Mouse (Mus musculus): ENCODE results near the gene Slc22a6. TPM values are rescaled to one million over a fixed set of nuclear protein-coding genes. Genes with fewer than 3 reads are reported as not detected.

Slc22a6 gene
- total and polyA plus RNA-seq, 3 experiments: not detected

DNA sequence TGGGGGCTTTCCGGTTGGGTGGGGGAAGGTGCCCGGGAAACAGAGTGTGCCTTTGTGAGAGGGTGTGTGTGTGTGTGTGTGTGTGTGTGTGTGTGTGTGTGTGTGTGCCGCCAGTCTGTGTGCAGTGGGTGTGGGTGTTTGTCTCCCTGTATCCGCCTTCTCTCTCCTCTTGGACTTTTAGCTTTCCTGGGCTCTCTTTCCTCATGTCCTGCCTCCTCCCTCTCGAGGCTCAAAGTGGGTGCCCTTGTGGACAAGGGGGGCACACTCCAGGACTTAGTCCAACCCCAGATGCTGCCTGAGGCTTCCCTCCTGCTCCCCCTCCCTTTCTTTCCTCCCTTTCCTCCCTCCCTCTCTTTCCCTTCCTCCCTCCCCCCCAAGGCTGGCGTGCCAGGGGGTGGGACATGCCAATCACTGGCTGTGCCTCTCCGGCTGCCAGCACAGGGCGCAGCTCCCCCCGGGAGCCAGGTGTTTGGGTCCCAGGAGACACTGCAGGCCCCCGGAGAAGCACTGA lies 46.1 kb downstream of the Slc22a6 start:
- no peak for TF ChIP-seq TAL1 (IDR thresholded peaks at IDR 0.05; ENCODE audit: low read length)
- no peak for TF ChIP-seq E2F4 (IDR thresholded peaks at IDR 0.05; ENCODE audit: borderline replicate concordance, low read depth, low read length)
- no peak for TF ChIP-seq TBP (IDR thresholded peaks at IDR 0.05; ENCODE audit: low read depth, low read length)
- TF ChIP-seq ETS1 (IDR thresholded peaks at IDR 0.05; ENCODE audit: low read depth, low read length): no peak
- TF ChIP-seq MYB (IDR thresholded peaks at IDR 0.05; ENCODE audit: low read depth, low read length): no peak
- no peak for TF ChIP-seq SMC3 (IDR thresholded peaks at IDR 0.05; ENCODE audit: low read depth, low read length)
- TF ChIP-seq POLR2A (IDR thresholded peaks at IDR 0.05; ENCODE audit: control insufficient read depth in 1 of 2, insufficient read depth in 1 of 2, low read depth in 1 of 2, low read length in 2 of 2, poor library complexity in 1 of 2): no peak
- TF ChIP-seq MYC (IDR thresholded peaks at IDR 0.05; ENCODE audit: low read depth, low read length): no peak
- no peak for TF ChIP-seq CTCF (IDR thresholded peaks at IDR 0.05 in 2 of 3, conservative IDR thresholded peaks at IDR 0.05 in 1 of 3; ENCODE audit: control insufficient read depth in 1 of 3, insufficient read depth in 1 of 3, low read depth in 2 of 3, low read length in 3 of 3, poor library complexity in 1 of 3, severe bottlenecking in 1 of 3)
- TF ChIP-seq POLR2AphosphoS5 (IDR thresholded peaks at IDR 0.05; ENCODE audit: borderline replicate concordance, low read depth, low read length): no peak
- TF ChIP-seq MEF2A (IDR thresholded peaks at IDR 0.05; ENCODE audit: extremely low read depth, insufficient replicate concordance, low read depth, low read length, poor library complexity, severe bottlenecking): no peak
- no peak for TF ChIP-seq CHD1 (IDR thresholded peaks at IDR 0.05; ENCODE audit: low read depth, low read length)

DNA sequence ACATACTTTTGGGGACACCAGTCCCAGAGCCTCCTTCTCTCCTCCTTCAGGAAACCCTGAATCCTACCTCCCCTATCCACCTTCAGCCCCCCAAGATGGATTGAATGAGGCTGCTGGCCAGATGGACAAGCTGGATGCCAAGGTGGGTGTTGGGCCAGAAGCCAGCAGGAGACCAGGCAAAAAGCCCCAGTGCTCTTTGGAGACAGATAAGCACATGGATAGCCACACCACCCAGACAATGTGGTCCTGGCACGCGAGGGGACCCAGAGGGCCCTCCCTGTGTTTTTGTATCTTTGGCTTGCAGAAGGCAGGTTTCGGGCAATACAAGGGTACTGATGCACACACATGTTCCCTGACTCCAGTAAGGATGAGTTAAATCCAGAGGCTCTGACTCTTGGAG lies 47.0 kb downstream of the Slc22a6 start:
- H3K27me3 ChIP-seq (ENCODE audit: control insufficient read depth in 1 of 2, insufficient read depth in 2 of 2, low read length in 2 of 2): no peaks in the 10 kb centered on the region; a peak in 2 of 4 replicates
- no peaks in the 10 kb centered on the region for H3K36me3 ChIP-seq (ENCODE audit: control insufficient read depth in 1 of 2, insufficient read depth in 2 of 2, low read length in 2 of 2)
- no peak for DNase-seq (ENCODE audit: low read depth, low spot score)
- no peaks in the 10 kb centered on the region for H3K79me2 ChIP-seq (ENCODE audit: control insufficient read depth, insufficient read depth, low read length, poor library complexity)
- no peaks in the 10 kb centered on the region for H3K4me1 ChIP-seq (ENCODE audit: control insufficient read depth in 1 of 2, insufficient read depth in 2 of 2, low read length in 2 of 2)
- no peak overlapping the region for H3K27ac ChIP-seq (ENCODE audit: control insufficient read depth, low read depth, low read length)
- H3K9me3 ChIP-seq (replicated peaks; ENCODE audit: insufficient read depth, low read length): no peaks in the 10 kb centered on the region
- no peak overlapping the region for H3K9ac ChIP-seq (ENCODE audit: control insufficient read depth, low read depth, low read length, poor library complexity, severe bottlenecking)
- H3K4me3 ChIP-seq (ENCODE audit: control insufficient read depth in 1 of 2, insufficient read depth in 1 of 2, low read depth in 2 of 2, low read length in 2 of 2): no peak overlapping the region
- no peak for TF ChIP-seq POLR2AphosphoS5 (IDR thresholded peaks at IDR 0.05; ENCODE audit: borderline replicate concordance, low read depth, low read length)
- TF ChIP-seq HCFC1 (IDR thresholded peaks at IDR 0.05; ENCODE audit: low read depth, low read length): no peak
- no peak for TF ChIP-seq ZC3H11A (IDR thresholded peaks at IDR 0.05; ENCODE audit: low read depth, low read length)
- TF ChIP-seq SMC3 (IDR thresholded peaks at IDR 0.05; ENCODE audit: low read depth, low read length): no peak
- TF ChIP-seq CTCF (IDR thresholded peaks at IDR 0.05 in 2 of 3, conservative IDR thresholded peaks at IDR 0.05 in 1 of 3; ENCODE audit: control insufficient read depth in 1 of 3, insufficient read depth in 1 of 3, low read depth in 2 of 3, low read length in 3 of 3, poor library complexity in 1 of 3, severe bottlenecking in 1 of 3): no peak
- no peak for TF ChIP-seq MYC (IDR thresholded peaks at IDR 0.05; ENCODE audit: low read depth, low read length)
- no peak for TF ChIP-seq MEF2A (IDR thresholded peaks at IDR 0.05; ENCODE audit: extremely low read depth, insufficient replicate concordance, low read depth, low read length, poor library complexity, severe bottlenecking)

More for the DNA sequence above, 46.1 kb downstream of the Slc22a6 start:
- Histone ChIP-seq H3K27me3 (ENCODE audit: control insufficient read depth in 1 of 2, insufficient read depth in 2 of 2, low read length in 2 of 2) (no peaks in the 10 kb centered on the region; a peak in 2 of 4 replicates), H3K9ac (ENCODE audit: control insufficient read depth, low read depth, low read length, poor library complexity, severe bottlenecking) (no peak overlapping the region), H3K36me3 (ENCODE audit: control insufficient read depth in 1 of 2, insufficient read depth in 2 of 2, low read length in 2 of 2) (no peaks in the 10 kb centered on the region), H3K27ac (ENCODE audit: control insufficient read depth, low read depth, low read length) (no peak overlapping the region), H3K4me3 (ENCODE audit: control insufficient read depth in 1 of 2, insufficient read depth in 1 of 2, low read depth in 2 of 2, low read length in 2 of 2) (no peak overlapping the region), H3K4me1 (ENCODE audit: control insufficient read depth in 1 of 2, insufficient read depth in 2 of 2, low read length in 2 of 2) (no peaks in the 10 kb centered on the region), H3K9me3 (replicated peaks; ENCODE audit: insufficient read depth, low read length) (no peaks in the 10 kb centered on the region), H3K79me2 (ENCODE audit: control insufficient read depth, insufficient read depth, low read length, poor library complexity) (no peaks in the 10 kb centered on the region)
- DNase-seq (ENCODE audit: low read depth, low spot score): no peak
